Mouse (Mus musculus) megakaryocyte-erythroid progenitor cell, adult 5-6 weeks (primary cell): ENCODE results near the gene Elfn2. TPM values are rescaled to one million over a fixed set of nuclear protein-coding genes. Genes with fewer than 3 reads are reported as not detected.

Experiments used
- ATAC-seq: replicated peaks from 2 replicates; pipeline ENCODE4 v1.8.0; 2016; ENCODE audit warnings: mild to moderate bottlenecking, inconsistent platforms; ENCODE audit not compliant: severe bottlenecking, poor library complexity, low FRiP score, low TSS enrichment
- total RNA-seq, 2 experiments: library from RNA; stranded (forward) in 1 of 2; stranded (reverse) in 1 of 2; fragments of 200-1000, 215-1000 nt in 1 of 2; fragments of >200 nt in 1 of 2; fragmentation: Nextera tagmentation in 1 of 2; gene quantifications; 2 replicates each; pipeline ENCODE4 v1.2.3; 2014 to 2017

The Elfn2 gene
- total RNA-seq, 2 experiments from 2014 or later: not detected

GRCm38 (mm10) chr15:78692505-78692904 is 26.1 kb downstream of the Elfn2 start:
- no peak for ATAC-seq

- ATAC-seq: no peak
Observed at GRCm38 (mm10) chr15:78690716-78691115, 27.9 kb downstream of the Elfn2 start.

- ATAC-seq: no peak
Observed at GRCm38 (mm10) chr15:78686910-78687309, 31.7 kb downstream of the Elfn2 start.

GRCm38 (mm10) chr15:78684111-78684510 is 34.5 kb downstream of the Elfn2 start:
- ATAC-seq: no peak

GRCm38 (mm10) chr15:78683474-78683873 is 35.1 kb downstream of the Elfn2 start:
- ATAC-seq: no peak

- no peak for ATAC-seq
Observed at GRCm38 (mm10) chr15:78681781-78682180, 36.8 kb downstream of the Elfn2 start.

- no peak for ATAC-seq
Observed at GRCm38 (mm10) chr15:78681301-78681700, 37.3 kb downstream of the Elfn2 start.

GRCm38 (mm10) chr15:78680291-78680690 is 38.3 kb downstream of the Elfn2 start:
- no peak for ATAC-seq

GRCm38 (mm10) chr15:78677708-78678107 is 40.9 kb downstream of the Elfn2 start:
- no peak for ATAC-seq

GRCm38 (mm10) chr15:78677015-78677414 is 41.6 kb downstream of the Elfn2 start:
- ATAC-seq: no peak

GRCm38 (mm10) chr15:78674912-78675412 is 43.6 kb downstream of the Elfn2 start:
- no peak for ATAC-seq

GRCm38 (mm10) chr15:78673436-78673835 is 45.1 kb downstream of the Elfn2 start:
- ATAC-seq: no peak

- ATAC-seq: no peak
Observed at GRCm38 (mm10) chr15:78670341-78670740, 48.2 kb downstream of the Elfn2 start.

GRCm38 (mm10) chr15:78669221-78669871 is 49.2 kb downstream of the Elfn2 start:
- no peak for ATAC-seq

- ATAC-seq: no peak
Observed at GRCm38 (mm10) chr15:78664268-78664667, 54.3 kb downstream of the Elfn2 start.

- ATAC-seq: no peak
Observed at GRCm38 (mm10) chr15:78651169-78651568, 67.4 kb downstream of the Elfn2 start.

- ATAC-seq: no peak
Observed at GRCm38 (mm10) chr15:78647746-78648145, 70.8 kb downstream of the Elfn2 start.

GRCm38 (mm10) chr15:78644606-78645005 is 74.0 kb downstream of the Elfn2 start:
- no peak for ATAC-seq

- ATAC-seq: no peak
Observed at GRCm38 (mm10) chr15:78643633-78644032, 74.9 kb downstream of the Elfn2 start.

GRCm38 (mm10) chr15:78635231-78635630 is 83.3 kb downstream of the Elfn2 start:
- ATAC-seq: no peak

- ATAC-seq: 0 out of 2 replicates have a peak, but pooled peaks have one; percentile 19
Observed at GRCm38 (mm10) chr15:78634095-78634737, 84.4 kb downstream of the Elfn2 start.
